Mouse (Mus musculus) layer of hippocampus, adult 9-11 months (tissue): ENCODE results near the gene Zfp90.
A peak's percentile ranks its signal among the peaks of the same experiment; 100 is the strongest.
"Not testable (repeated sequence)": the region's sequence is repeated elsewhere in the genome, so short reads cannot be mapped to it uniquely, and the experiment has no call there.

Experiments used
- DNase-seq: peaks from one replicate; pipeline ENCODE4 v3.0.0; 2022

Gene Zfp90

DNA sequence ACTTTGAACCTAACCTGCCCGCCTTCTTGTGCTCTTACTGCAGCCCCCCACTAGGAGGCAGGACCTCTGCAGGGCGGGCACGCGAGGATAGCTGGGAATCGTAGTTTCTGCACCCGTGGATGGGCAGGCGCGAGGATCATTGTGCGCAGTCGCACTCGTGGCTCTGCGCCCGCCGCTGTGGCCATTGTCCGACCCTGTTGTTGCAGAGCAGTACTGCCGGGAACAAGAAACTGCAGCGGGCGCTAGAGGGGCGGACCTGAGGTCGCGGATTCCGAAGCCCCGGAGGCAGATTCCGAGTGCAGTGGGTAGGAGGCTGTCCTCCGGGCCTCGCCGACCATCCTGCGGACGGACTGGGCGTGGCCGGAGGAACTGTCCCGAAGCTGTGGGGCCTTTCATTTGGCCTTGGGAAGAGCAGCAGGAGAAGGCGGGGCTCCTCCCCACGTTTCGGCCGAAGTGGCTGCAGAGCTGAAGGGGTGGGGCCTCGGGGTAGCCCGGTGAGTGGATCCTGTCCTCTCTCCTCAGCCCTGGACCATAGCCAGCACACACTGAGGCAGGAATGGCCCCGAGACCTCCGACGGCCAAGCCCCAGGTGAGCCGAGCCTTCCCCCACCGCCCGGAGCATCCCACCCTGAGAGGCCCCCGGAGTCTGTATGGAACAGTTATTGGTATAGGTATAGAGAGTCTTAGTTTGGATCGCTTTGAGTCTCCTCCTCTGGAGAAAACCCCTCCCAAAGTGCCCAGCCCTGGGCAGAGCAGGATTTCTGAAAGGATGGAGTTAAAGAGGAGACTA is at the start of gene Zfp90:
Gene Zfp90, plus strand, starts transcription at position 146 of the 790 bp plus-strand sequence.
- peak; percentile 95 for DNase-seq

DNA sequence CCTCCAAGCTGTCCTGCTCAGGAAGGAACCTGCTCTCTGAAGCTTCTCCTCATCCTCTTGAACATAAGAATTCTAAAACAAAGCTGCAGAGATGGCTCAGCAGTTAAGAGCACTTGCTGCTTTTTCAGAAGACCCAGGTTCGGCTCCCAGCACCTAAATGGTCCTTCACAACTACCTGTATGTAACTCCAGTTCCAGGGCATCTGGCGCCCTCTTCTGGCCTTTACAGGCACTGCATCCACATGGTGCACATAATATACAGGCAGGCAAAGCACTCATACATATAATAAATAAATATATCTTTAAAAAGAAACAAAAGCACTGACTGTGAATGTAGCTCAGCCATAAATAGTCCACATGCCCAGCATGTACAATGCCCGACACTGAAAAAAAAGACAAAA is 46.6 kb upstream of the Zfp90 start:
- DNase-seq = no peak

DNA sequence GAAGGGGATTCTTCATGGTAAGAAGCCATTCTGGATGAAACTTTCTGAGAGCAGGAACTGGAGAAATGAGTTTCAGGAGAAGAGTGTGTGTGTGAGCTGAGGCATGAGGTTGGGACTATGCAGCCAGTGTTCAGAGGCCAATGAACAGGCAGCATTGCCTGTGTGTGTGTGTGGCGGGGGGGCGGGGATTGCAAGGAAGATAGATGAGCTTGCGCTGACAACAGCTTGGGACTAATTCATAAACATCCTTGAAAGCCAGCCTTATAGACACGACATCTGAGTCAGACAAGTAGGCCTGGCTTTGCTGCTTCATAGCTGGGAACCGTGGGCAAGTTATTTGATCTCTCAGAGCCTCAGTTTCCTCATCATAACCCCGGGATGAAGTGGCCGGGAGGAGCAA is 46.1 kb upstream of the Zfp90 start:
- DNase-seq = no peak

DNA sequence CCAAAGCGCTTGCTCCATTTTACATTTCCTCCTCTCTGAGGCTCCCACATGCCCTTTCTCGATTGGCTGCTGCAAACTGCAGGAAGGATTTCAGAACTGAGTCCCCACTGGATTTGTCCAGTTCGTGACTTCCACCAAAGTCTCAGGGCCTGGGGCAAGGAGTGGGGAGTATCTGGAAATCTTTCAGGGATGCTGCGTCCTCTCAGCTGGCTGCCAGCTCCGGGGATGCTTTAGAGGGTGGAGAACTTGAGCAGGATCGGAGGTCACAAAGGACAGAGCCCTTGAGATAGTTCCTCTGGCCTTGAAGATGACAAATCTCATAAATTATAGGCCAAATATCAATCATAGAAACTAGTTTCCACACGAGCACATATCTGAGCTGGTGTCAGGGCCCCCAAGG is 39.2 kb upstream of the Zfp90 start:
- no peak for DNase-seq

DNA sequence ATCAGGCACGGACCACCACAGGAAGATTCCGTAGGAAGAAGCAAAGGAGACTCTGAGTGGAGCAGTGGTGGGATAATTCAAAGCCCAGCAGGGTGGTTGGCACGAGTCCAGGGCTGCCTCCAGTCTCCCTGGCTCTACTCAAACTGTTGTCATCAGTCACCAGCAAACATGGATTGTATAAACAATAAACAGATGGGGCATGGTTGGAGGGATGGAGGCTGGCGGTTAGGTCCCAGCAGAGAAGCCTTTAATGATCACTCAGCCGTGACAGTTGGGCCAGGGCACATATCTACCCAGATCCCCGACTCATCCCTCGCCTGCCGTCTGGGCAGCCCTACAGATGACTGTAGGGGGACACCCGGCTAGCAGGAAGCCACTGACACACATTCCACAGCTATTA is 38.3 kb upstream of the Zfp90 start:
- DNase-seq = no peak

DNA sequence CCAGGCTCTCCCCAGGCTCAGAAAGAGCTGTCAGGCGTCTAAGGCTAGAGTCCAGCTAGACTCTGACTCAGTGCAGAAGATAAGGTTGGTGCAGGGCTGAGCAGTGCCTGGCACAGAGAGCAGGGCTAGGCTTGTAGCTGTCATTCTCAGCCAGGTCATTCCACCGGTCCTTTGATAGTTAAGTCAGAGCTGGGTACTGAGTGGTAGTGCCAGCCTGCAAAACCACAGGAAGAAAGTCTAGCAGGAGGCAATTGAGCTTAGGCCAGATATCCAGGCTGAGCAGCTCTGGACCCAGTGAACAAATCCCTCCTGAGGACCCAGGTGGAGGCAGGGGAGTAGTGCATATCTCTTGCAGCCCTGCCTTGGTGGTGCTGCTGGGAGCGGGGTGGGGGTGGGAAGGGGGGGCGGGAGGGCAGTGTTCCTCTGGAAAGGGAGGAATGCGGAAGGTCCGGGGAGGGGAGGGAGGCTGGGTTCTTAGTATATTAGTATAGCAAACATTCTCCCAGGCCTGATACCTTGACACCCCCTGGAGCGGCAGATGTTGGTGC is 36.6 kb upstream of the Zfp90 start:
- no peak for DNase-seq

DNA sequence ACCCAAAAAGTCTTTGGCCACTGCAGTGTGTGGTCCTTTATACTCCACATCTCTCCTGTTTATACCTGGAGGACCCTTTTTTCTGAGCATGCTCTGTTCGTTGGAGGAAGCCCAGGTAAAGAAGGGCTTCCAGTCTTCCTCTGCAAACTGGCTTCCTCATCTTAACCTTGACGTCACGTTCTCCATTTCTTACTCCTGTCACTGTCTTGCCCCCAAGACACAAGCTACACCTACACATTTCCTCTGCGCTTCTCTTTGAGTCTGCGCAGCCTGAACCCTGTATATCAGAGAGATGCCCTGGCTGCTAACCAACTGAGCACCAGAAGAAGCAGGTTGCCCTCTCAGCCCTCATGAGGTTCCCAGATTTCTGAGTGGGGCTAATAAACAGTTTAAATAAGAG is 35.8 kb upstream of the Zfp90 start:
- DNase-seq = no peak

DNA sequence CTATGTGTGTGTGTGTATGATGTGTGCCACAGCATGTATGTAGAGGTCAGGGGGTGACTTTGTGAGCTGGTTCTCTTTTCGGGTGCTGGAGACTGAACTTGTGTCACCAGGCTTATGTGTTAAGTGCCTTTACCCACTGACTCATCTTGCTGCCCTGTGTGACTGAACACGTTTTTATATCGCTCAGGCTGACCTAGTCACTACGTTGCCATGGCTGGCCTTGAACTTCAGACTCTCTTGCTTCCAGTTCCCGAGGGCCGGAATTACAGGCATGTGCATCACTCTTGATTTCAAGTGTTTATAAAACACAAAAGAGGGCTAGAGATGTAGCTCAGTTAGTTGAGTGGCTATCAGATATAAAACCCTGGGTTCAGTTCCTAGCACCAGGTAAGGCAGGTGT is 34.1 kb upstream of the Zfp90 start:
- no peak for DNase-seq

DNA sequence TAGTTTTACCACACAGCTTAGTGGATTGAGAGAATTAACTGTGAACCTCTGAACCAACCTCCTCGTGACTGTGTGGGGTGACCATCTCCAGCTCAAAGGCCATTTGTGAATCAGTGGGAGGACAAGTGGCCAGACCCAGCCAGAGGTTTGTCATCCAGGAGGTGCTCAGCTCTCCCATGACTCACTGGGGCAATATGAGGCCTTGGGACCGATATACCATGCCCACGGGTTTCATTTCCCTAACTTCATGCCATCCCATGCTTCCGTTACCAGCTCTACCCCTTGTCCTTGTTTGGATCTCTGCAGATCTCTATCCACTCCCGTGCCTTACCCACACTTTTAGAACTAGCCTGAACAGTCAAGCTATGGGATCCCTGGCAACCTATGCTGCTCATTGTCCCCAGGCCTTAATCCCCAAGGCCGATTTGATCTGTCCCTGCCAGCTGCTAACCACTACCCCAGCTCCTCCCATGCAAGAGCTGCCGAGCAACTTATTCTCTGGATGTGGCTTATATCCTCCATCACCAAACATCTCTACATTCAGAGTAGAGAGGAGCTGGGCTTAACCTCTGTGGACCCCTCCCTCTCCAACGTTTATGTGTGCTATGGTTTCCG is 27.2 kb upstream of the Zfp90 start:
- no peak for DNase-seq

DNA sequence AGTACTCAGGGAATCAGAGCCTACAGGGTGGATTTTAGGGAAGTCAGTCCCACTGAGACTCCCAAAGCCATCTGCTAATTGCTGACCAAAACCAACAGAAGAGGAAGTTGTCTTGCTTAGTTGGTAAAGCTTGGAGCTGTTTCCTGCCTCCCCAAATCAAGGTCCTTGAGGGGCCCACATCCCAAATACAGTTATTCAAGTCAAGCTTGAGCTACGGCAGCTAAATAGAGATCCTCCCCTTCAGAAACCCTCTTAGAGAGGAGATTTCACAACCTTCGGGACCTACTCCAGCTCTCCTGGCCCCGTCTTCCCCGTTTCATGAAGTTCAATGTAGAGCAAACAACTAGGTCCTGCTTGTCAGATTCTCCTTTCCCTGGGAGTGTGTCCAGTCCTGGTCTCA is 20.6 kb upstream of the Zfp90 start:
- DNase-seq = no peak

DNA sequence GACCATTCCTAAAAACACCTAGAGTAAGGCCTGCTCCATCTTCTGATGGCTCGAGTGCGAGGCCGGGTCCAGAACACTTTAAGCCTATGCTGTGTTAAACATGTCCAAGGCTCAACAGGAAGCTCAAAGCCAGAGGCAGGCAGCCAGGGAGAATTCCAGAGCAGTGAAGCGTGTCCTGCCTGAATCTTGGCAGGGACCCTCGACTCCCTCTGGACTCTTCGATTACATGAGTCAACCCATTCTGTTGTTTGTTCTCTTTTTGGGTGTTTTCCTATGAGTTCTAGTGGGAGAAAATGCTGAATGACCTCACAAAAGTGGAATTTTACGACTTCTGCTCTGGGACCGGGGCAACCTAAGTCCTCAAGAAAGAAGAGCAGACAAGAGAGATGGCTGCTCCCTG is 15.4 kb upstream of the Zfp90 start:
- DNase-seq = no peak

DNA sequence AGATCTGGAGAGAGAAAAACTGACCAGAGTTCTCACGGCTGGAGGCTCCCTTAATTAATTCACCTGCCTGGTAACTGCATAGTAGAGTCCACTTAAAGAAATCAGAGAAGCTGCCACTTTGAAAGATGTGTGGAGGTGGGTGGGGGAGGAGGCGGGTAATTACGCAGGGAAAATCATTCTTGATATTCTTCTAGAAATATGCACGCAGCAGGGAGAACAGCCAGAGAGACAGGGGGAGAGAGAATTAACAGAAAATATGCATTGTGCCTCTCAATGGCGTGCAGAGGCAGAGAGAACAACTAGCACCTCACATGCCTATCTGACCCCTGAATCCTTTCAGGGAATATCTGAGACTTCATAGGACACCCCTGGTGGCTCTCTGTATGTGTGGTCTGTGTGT is 14.9 kb upstream of the Zfp90 start:
- DNase-seq = no peak

DNA sequence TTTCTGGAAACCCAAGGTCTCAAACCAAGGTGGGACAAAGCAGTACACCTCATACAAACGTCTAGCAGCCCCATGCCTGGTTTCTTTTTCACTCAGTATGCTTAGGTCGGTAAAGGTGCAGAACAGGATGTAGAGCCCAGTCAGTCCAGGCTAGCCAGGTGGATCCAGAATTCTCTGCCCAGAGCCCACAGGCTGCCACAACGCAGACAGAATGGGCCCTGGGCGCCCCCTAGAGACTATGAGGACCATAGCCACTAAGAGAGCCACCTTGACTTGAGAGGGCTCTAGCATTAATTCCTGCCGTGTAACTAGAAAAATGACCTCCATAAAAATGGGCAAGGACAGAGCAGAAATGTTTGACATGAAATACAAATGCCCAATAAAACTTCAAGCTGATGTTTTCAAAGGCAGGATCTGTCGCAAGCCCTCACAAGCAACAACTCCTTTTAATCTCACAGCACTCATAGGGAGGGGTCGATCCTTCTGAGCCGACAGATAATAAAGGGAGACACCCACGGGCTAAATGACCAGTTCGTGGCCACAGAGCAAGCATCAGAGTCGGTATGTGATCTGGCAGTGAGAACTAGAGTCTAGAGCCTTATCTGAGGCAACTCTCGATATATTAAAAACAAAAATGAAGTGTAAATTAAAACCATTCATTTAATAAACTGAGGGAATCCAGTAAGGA is 11.7 kb upstream of the Zfp90 start:
- DNase-seq = peak; percentile 53

DNA sequence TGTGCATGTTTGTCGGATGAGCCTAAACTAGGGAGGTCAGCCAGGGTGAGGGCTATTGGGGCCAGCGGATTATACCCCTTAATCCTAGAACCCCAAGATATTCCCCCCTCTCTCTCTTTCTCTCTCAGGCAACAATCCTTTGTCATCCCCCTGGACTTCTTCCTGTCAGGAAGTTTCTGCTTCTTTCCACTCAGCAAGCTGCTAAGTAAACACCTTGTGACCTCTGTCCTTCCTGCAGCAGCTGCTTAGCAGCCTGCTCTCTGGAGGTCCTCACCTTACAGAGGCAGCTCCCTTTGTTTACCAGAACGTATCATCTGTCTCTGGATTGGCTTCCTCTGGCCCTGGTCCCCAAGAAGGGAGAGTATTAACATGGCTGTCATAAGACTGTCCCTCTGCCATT is 10.3 kb upstream of the Zfp90 start:
- DNase-seq = no peak

DNA sequence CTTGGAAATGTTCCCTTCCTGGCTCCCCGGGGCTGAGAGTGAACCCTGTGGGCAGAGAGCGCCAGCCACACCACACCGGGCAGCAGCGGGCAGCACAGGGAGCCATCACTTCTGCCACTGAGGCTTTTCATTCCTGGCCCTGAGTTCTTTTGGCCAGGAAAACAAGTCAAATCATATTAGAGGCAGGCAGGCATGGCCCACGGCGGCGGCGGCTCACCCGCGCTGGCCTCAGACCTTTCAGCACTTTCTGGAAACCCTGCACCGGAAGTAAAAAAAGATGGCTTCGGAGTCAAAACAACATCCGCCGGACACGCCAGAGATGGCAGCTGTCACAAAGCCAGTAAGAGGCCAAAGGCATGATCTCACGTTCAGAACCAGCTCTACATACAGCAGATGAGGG is 9.3 kb upstream of the Zfp90 start:
- no peak for DNase-seq

DNA sequence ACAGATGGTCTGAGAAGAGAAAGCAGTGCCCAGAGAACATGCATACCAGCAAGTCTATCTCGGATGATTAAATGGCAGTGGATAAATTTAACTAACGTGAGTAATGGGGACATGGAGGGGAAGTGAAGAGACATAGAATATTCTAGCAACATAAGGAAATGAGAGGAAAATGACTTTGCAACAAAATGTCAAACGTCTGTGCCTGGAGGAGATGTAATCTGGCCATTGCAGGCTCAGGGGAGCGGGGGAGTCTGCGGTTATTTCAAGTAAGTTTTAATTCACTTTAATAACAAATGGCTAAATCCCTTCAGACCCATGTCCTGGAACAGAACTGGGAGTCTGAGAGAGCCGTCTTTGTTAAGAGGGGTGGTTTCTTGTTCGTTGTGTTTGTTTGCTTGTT is 5.1 kb upstream of the Zfp90 start:
- DNase-seq = no peak

DNA sequence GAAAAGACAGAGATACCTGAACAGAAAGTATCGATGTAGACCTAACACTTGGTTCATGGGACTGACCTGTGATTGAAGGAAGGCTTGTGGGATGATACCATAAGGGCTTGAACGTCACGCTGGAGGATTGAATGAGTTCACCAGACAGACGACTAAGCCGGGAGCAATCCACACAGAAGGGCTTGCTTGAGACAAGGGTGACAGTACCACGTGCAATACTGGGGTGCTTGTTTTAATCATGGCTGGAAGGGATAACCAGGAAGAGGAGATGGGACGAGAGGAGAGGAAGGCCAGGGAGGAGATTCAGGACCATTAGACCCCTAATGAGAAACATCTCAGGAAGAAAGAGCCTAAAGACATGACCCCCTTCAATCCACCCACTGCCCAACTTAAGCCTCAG is 4.6 kb upstream of the Zfp90 start:
- no peak for DNase-seq

DNA sequence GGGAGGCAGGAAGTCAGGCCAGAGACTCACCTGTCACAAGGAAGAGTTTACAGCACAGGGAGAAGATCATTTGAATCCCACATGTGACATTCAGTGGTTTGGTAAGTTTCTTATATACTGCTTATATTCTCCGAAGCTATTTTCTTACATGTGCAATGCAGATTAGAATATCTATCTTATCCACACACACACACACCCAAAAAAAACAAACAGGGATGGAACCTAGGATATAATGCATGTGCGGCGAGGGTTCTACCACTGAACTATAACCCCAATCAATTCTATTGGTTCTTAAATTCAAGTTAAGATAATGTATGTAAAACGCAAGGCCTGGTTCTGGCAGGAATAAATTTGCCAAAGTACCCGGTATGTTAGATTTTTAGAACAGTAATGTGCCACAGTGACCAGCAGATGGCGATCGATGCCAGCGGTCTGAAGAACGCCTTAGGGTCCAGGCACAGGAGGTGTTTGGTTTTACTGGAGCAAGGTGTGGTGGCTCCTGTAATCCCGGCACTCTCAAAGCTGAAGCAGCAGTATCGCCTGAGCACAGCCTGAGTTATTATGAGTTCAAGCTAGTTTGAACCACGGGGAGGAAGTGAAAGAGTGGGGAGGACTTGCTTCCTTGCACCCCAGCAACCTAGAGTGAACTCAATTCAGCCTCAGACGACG is 3.2 kb upstream of the Zfp90 start:
- no peak for DNase-seq

DNA sequence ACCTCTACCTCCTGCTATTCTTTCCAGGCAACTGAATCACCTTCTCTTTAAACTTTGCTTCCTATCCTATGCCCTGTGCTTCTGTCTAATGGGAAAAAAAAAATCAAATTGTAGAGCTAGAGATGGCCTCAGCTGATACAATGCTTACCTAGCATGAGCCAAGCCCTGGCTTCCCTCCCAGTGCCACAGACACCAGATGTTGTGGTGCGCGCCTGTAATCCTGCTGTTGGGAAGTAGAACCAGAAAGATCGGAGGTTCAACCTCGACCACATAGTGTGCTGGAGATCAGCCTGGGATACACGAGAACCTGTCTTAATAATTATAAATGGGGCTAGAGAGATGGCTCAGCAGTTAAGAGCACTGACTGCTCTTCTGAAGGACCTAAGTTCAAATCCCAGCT is 2.6 kb downstream of the Zfp90 start:
- no peak for DNase-seq

DNA sequence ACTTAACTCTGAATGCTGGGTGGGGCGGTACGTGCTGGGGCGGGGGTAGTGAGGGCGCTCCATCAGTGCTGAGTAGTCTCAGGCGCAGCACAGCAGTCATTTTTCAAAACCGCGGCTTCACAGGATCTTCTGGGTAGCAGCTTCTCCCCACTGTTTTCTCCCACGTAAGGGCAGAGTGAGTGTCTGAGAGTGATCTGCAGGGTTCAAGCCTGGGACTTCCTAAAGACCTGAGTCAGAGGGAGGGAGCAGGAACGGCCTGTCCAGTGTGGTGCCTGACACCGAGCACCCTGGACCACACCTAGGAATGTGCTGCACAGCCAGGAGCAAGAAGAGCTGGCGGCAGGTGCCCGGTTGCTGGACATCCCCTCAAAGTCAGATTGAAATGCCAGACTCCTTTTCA is 16.0 kb downstream of the Zfp90 start:
- DNase-seq = no peak

DNA sequence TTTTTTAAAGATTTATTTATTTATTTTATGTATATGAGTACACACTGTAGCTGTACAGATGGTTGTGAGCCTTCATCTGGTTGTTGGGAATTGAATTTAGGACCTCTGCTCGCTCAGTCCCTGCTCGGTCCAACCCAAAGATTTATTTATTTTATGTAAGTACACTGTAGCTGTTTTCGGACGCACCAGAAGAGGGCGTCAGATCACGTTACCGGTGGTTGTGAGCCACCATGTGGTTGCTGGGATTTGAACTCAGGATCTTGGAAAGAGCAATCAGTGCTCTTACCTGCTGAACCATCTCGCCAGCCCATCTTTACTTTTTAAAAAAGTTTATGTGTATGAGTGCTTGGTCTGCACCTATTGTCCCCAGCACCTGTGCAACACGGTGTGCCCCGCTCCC is 16.8 kb downstream of the Zfp90 start:
- not testable (repeated sequence) for DNase-seq

DNA sequence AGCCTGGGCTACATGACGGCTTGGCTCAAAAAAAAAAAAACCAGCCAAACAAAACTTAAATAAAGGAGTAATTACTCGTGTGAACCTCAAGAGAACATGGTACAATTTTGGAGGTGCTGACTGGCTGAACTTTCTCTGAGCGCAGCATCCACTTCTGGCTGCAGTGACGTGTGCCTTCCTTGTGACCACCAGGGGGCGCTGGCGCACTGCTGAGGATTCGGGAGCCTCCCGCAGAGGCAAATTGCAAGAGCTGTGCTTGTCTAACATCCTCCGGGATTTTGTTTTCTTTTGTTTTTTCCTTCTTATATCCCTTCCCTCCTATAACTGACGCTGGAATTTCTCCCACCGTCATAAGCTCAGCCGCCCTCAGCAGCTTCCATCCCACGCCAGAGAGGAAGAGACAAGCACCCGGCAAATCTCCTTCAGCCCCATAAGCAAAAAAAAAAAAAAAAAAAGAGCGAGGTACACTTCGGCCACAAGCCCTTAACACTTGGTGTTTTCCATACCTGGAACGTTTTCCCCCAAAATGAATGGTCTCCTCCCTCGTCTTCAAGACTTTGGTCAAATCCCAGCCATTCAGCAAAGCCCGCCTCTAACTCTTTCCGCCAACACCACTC is 17.9 kb downstream of the Zfp90 start:
- peak; percentile 69 for DNase-seq

DNA sequence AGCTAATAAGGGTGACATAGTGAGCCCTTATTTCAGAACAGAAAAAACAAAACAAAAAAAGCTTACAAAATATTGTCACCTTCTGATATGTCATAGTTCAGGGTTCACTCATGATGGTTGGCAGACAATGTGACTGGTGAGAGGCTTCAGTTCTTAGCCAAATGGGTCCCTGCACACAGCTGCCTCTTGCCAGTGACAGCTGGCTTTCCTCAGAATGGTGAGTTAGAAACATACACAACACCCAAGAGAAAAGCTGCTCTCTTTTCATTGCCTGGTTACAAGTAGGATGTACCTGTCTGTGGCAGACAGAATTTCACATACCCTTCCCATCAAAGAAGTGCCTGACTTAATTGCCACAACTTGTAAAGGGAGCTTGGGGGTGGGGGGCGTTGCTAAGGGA is 18.5 kb downstream of the Zfp90 start:
- DNase-seq = no peak
